Mouse (Mus musculus) T-cell, adult 66 days (primary cell): ENCODE results near the gene Cav3. TPM values are rescaled to one million over a fixed set of nuclear protein-coding genes. Genes with fewer than 3 reads are reported as not detected.

Experiments used
- total RNA-seq, 2 experiments: library from RNA; stranded (reverse); gene quantifications; 3 replicates in 1 of 2; 4 replicates in 1 of 2; pipeline ENCODE4 v1.2.4; 2023

Cav3 gene
- not detected for total RNA-seq

GRCm38 (mm10) chr6:112459341-112459749 lies at the start of gene Cav3:
TSS of gene Cav3 (plus strand) at chr6:112459505.

GRCm38 (mm10) chr6:112489910-112490559 lies 30.7 kb downstream of the Cav3 start, which contains the start of gene Oxtr:
TSS of gene Oxtr (minus strand) at chr6:112489943.

Other genes starting within 250 kb of the Cav3 start
- not detected for gene Lmcd1, start 185.7 kb upstream of the Cav3 start, total RNA-seq
- not detected for gene Ssu2, start 71.5 kb upstream of the Cav3 start, total RNA-seq
- gene Oxtr, start 30.4 kb downstream of the Cav3 start, total RNA-seq, result not detected
- 10 to 100 TPM; 16.1 to 16.3 TPM for gene Rad18, start 237.2 kb downstream of the Cav3 start, total RNA-seq